Mouse (Mus musculus) gastrocnemius, postnatal 36 days (tissue): Measurements from ENCODE around the gene Vmn2r74. TPM values are rescaled to one million over a fixed set of nuclear protein-coding genes. Genes with fewer than 3 reads are reported as not detected.

Source experiments
- DNase-seq, 2 experiments: peaks; one replicate each; pipeline ENCODE4 v3.0.0; 2022
- intact Hi-C: fragments of 180-260 bp; cut with DNase I; formaldehyde crosslinking; loops from one replicate; pipeline ENCODE4 v1.15.1; 2025
- long read RNA-seq, 2 experiments: library from polyadenylated mRNA; stranded (forward); transcript quantifications; one replicate each; pipeline ENCODE4 v2.0.0; 2021
- total RNA-seq, 2 experiments: library from RNA; stranded (reverse); gene quantifications; 2 replicates each; pipeline ENCODE4 v1.2.3; 2021

Vmn2r74 gene
- not detected for total RNA-seq
- long read RNA-seq, experiment 1, result 0 reads
- long read RNA-seq, experiment 2, result 0 reads

- no peak for DNase-seq
- intact Hi-C loops, result no loop called here
These were observed at the start of gene Vmn2r74 for GRCm38 (mm10) chr7:85961529-85961928. Vmn2r74 (minus strand) TSS chr7:85961629.

GRCm38 (mm10) chr7:86007533-86007932, 46.1 kb upstream of the Vmn2r74 start:
- no peak for DNase-seq
- intact Hi-C loops, result no loop called here

Other genes with a start within 250 kb of the Vmn2r74 start
- not detected for gene Vmn2r72, start 206.5 kb downstream of the Vmn2r74 start, total RNA-seq
- gene Vmn2r73, start 85.4 kb downstream of the Vmn2r74 start, total RNA-seq, result not detected
- gene Vmn2r75, start 210.1 kb upstream of the Vmn2r74 start, total RNA-seq, result not detected